Mouse (Mus musculus) olfactory bulb, adult 2 months (tissue): ENCODE results near the gene Mrpl14. TPM values are rescaled to one million over a fixed set of nuclear protein-coding genes. Genes with fewer than 3 reads are reported as not detected.
A peak's percentile ranks its signal among the peaks of the same experiment; 100 is the strongest.

Experiments
- H3K27ac ChIP-seq: fragments of 200-500 bp; 2 replicates; pipeline ENCODE4 v1.5.1; 2012; ENCODE audit warnings: low read depth, low read length; ENCODE audit not compliant: insufficient read depth
- H3K4me1 ChIP-seq: fragments of 200-500 bp; 2 replicates; pipeline ENCODE4 v1.6.1; 2012; ENCODE audit warnings: low read length; ENCODE audit not compliant: control insufficient read depth, insufficient read depth
- H3K4me3 ChIP-seq: fragments of 200-500 bp; 2 replicates; pipeline ENCODE4 v1.5.1; 2012; ENCODE audit warnings: mild to moderate bottlenecking, low read depth, low read length, moderate library complexity; ENCODE audit not compliant: insufficient read depth
- CTCF ChIP-seq: fragments of 200-500 bp; IDR thresholded peaks from 2 replicates; pipeline ENCODE4 v1.5.1; 2012; ENCODE audit warnings: low read depth, mild to moderate bottlenecking, low read length, moderate library complexity; ENCODE audit not compliant: insufficient read depth
- POLR2A ChIP-seq: fragments of 200-500 bp; IDR thresholded peaks from 2 replicates; pipeline ENCODE4 v1.6.1; 2012; ENCODE audit warnings: mild to moderate bottlenecking, low read depth, low read length, moderate library complexity; ENCODE audit not compliant: insufficient read depth
- WGBS: fragments of 180-500 bp; shearing (Covaris S2); methylation state at CpG from one replicate; pipeline ENCODE4 v1.1.7; 2018; 5-methylcytosine and 5-hydroxymethylcytosine counted together
- polyA plus RNA-seq: library from polyadenylated mRNA; stranded (reverse); fragments of >200 nt; gene quantifications from 2 replicates; pipeline ENCODE4 v1.2.4, GENCODE M21; 2012; ENCODE audit warnings: low replicate concordance; ENCODE audit not compliant: missing spikeins, insufficient read depth, insufficient read length

The Mrpl14 gene
- polyA plus RNA-seq, 1 experiment = not detected

DNA sequence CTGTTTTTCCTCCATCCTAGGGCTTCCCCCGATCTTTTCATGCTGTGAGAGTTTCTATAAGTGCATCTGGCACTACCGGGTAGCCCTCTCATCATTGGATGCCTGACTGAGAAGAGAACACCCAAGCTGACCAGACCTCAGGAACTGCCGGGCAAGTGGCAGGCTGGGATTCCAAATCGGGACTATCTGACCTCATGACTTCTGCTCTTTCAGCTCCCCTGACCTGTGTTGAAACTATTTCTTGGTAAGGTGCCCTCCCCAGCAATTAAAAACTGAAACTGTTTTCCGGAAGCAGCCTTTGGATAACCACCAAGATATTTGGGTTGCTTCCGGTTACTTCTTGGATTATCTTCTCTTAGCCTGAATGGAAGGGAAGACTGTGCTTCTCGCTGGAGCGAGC is 22.1 kb downstream of the Mrpl14 start:
- 84% methylated on average over 8 of the region's 8 CpGs for WGBS
- Histone ChIP-seq H3K4me3 (no peak overlapping the region), H3K27ac (no peak overlapping the region), H3K4me1 (peaks cover 3% of the 10 kb centered on the region; the same call in 1 of the 2 replicates)
- TF ChIP-seq POLR2A = no peak
- TF ChIP-seq CTCF = no peak

DNA sequence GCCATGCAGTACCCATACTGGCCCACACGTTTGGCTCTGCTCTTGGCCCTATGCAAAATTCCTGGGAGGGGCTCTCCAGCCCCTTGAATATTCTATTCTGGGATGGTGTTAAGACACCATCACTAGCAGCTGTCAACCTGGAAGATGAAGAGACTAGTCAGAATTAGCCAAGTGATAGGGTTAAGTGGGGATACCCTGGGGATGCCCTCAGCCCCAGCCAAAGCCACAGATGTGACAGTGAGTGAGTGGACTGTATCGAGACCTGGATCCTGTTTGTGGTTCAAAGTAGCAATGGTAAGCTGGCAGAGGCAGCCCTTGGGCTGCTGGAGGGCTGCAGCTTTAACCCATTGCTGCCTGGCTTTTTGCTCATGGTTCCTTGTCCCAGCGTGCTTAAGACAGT is 23.7 kb downstream of the Mrpl14 start:
- WGBS = 66% methylated on average over 3 of the region's 3 CpGs
- Histone ChIP-seq H3K4me3 (no peak overlapping the region), H3K4me1 (peaks cover 3% of the 10 kb centered on the region; the same call in 1 of the 2 replicates), H3K27ac (no peak overlapping the region)
- no peak for TF ChIP-seq CTCF
- TF ChIP-seq POLR2A = no peak

GRCm38 (mm10) chr17:45710407-45710806 is 24.3 kb downstream of the Mrpl14 start:
- Histone ChIP-seq H3K27ac (no peak overlapping the region), H3K4me1 (peaks cover 3% of the 10 kb centered on the region; the same call in 1 of the 2 replicates), H3K4me3 (no peak overlapping the region)
- WGBS = 81% methylated on average over 8 of the region's 8 CpGs
- TF ChIP-seq CTCF (no peak), POLR2A (no peak)

DNA sequence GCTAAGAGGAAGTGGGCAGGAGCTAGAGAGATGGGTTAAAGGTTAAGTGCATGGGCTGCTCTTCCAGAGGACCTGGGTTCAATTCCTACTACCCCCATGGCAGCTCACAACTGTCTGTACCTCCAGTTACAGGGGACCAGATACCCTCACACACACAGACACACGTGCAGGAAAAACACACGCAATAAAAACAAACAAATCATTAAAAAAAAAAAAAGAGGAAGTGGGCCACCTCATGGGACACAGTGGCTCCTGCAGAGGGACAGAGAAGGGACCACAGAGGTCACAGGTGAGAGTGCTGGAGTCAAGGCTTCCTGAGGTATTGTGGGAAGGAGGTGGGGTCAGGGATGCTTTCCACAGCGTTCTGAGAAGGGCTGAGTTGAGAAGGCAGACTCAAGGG is 25.4 kb downstream of the Mrpl14 start:
- H3K27ac ChIP-seq = no peak overlapping the region
- TF ChIP-seq CTCF = no peak
- no peak for TF ChIP-seq POLR2A
- H3K4me1 ChIP-seq = peaks cover 3% of the 10 kb centered on the region; the same call in 1 of the 2 replicates
- no peak overlapping the region for H3K4me3 ChIP-seq
- WGBS = 58% methylated on average over 3 of the region's 3 CpGs

GRCm38 (mm10) chr17:45718323-45718722 is 32.2 kb downstream of the Mrpl14 start:
- no peak overlapping the region for H3K27ac ChIP-seq
- peaks cover 7% of the 10 kb centered on the region for H3K4me1 ChIP-seq
- TF ChIP-seq POLR2A (no peak), CTCF (peak; percentile 72)
- H3K4me3 ChIP-seq = no peak overlapping the region
- 5% methylated on average over 10 of the region's 10 CpGs for WGBS

GRCm38 (mm10) chr17:45723732-45724573 is 37.8 kb downstream of the Mrpl14 start:
- Histone ChIP-seq H3K4me3 (peak overlapping the region; percentile 60), H3K4me1 (peaks cover 9% of the 10 kb centered on the region), H3K27ac (0 out of 2 replicates have a peak overlapping the region, but pooled peaks have one; percentile 52)
- WGBS = 2% methylated on average over 25 of the region's 25 CpGs
- TF ChIP-seq CTCF = peak; percentile 73
- no peak for TF ChIP-seq POLR2A

GRCm38 (mm10) chr17:45724574-45724921 is 38.4 kb downstream of the Mrpl14 start:
- Histone ChIP-seq H3K4me3 (no peak overlapping the region), H3K4me1 (peaks cover 9% of the 10 kb centered on the region), H3K27ac (no peak overlapping the region)
- TF ChIP-seq POLR2A (no peak), CTCF (no peak)
- WGBS = 88% methylated on average over 10 of the region's 10 CpGs

DNA sequence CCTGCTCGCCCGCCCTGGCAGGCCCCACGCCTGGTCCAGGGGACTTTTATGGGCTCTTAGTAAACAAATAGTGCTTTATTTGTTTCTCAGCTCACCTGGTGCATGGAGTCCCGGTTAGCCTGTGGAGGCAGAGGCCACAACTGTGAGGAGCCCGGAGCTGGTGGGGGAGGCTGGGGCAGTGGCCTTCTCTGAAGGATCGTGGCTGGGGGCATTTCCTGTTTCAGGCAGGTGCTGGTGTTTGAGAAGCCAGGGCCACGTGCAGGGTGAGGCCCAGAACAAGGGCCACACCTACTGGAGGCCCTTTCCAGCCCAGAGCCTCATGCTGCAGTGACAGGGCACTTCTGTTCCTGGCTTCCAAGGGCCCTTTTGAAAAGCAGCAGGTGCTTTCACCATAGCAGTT is 40.1 kb downstream of the Mrpl14 start:
- H3K27ac ChIP-seq = no peak overlapping the region
- H3K4me3 ChIP-seq = no peak overlapping the region
- WGBS = 81% methylated on average over 7 of the region's 7 CpGs
- TF ChIP-seq POLR2A = no peak
- no peak for TF ChIP-seq CTCF
- H3K4me1 ChIP-seq = peaks cover 9% of the 10 kb centered on the region

- Histone ChIP-seq H3K4me3 (no peak overlapping the region), H3K27ac (no peak overlapping the region), H3K4me1 (peaks cover 5% of the 10 kb centered on the region; the same call in 1 of the 2 replicates)
- TF ChIP-seq CTCF = no peak
- no peak for TF ChIP-seq POLR2A
- WGBS = 92% methylated on average over 2 of the region's 2 CpGs
Measured at GRCm38 (mm10) chr17:45727481-45727880, 41.4 kb downstream of the Mrpl14 start.
